8 mouse cellular contexts compared by ENCODE assay signal in the genomic region with DNA sequence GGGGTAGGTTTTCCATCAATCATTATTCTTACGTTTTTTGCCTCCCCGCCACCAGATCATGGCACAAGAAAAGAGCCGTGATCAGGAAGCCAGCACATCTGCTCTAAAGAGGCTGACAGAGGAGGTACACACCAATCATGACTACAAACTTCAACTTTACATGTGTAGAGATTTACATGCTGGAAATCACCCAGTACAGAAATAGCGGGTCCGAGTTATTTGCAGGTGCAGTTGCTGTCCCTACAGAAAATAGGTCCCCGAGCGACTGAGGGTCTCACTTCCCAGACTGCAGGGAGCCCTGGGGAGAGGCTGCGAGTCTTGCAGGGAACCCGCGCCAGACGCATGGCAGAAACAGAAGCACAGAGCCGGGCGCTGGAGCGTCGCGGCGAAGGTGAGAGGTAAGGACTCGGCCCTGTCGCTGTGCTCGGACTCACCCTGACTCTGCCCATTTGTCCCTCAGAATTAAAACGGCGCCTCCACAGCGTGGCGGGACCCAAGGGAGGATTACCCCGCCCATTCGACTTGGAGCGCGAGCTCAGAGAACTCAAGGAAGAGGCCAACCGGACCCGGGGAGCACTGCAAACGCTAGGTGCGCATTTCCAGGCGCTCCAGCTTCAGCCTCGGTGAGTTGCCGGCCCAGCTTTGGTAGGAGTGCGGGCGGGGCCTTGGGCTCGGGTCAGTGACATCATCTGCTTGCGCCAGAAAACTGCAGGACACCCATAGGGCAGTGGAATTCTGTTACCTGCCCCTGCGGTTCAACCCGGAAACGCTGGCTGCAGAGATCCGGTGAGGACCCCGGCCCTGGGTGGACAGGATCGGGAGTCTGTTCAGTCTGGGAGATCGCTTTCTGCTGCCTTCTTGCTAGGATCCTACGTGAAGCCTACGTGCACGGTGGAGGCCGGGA. TPM values are rescaled to one million over a fixed set of nuclear protein-coding genes. Genes with fewer than 3 reads are reported as not detected.
DNase-seq lines count a peak whose midpoint lies in the region; ATAC-seq lines count a peak whose summit lies in the region.

No protein-coding gene starts in this region.

- peak; percentile 73 for DNase-seq in adipocyte (ENCODE audit: low spot score)
- DNase-seq in embryo, embryonic 10 days (ENCODE audit: low spot score) = peak; percentile 95
- peak; percentile 76 for DNase-seq in gastrocnemius, postnatal 10 days
- DNase-seq in induced T-regulatory cell, adult 2 months (ENCODE audit: low read depth) = peak; percentile 89
- peak; percentile 71 to 92 for DNase-seq in left cerebral cortex, adult 9 months (ENCODE audit: low spot score in 2 of 2)
- DNase-seq in right cerebral cortex, postnatal 14 days = peak; percentile 84
- peak; percentile 87 to 90 for DNase-seq in urinary bladder, postnatal 36 days (ENCODE audit: low spot score in 2 of 2)

- peak; percentile 96 for ATAC-seq in megakaryocyte progenitor cell, adult 5-6 weeks (replicated peaks; ENCODE audit: poor library complexity)

RNA-seq across cellular contexts. Expression of gene Ccdc17, which starts 0.8 kb away (rescaled TPM):
- 1 to 10 TPM; 2.1 to 2.4 TPM for total RNA-seq in gastrocnemius, postnatal 10 days (2021)
- 2.9 and 5.0 TPM in 2 replicates for total RNA-seq in megakaryocyte progenitor cell, adult 5-6 weeks (2015)
- 0.91 and 1.4 TPM in 2 replicates for total RNA-seq in megakaryocyte progenitor cell, adult 5-6 weeks (2017)

RNA-seq across cellular contexts. Expression of gene Nasp, which starts 30.5 kb away (rescaled TPM):
- 10 to 100 TPM; 22.2 to 28.5 TPM for total RNA-seq in gastrocnemius, postnatal 10 days (2021)
- 179 and 194 TPM in 2 replicates for total RNA-seq in megakaryocyte progenitor cell, adult 5-6 weeks (2015)
- 414 and 474 TPM in 2 replicates for total RNA-seq in megakaryocyte progenitor cell, adult 5-6 weeks (2017)

RNA-seq across cellular contexts. Expression of gene Gpbp1l1, which starts 39.8 kb away (rescaled TPM):
- total RNA-seq in gastrocnemius, postnatal 10 days (2021) = 10 to 100 TPM; 32.0 to 34.3 TPM
- 80.6 and 90.1 TPM in 2 replicates for total RNA-seq in megakaryocyte progenitor cell, adult 5-6 weeks (2015)
- 143 and 169 TPM in 2 replicates for total RNA-seq in megakaryocyte progenitor cell, adult 5-6 weeks (2017)

RNA-seq across cellular contexts. Expression of gene Tmem69, which starts 41.5 kb away (rescaled TPM):
- total RNA-seq in gastrocnemius, postnatal 10 days (2021) = 10 to 100 TPM; 15.7 to 16.4 TPM
- 38.6 and 41.1 TPM in 2 replicates for total RNA-seq in megakaryocyte progenitor cell, adult 5-6 weeks (2015)
- 11.0 and 11.8 TPM in 2 replicates for total RNA-seq in megakaryocyte progenitor cell, adult 5-6 weeks (2017)

RNA-seq across cellular contexts. Expression of gene Akr1a1, which starts 54.2 kb away (rescaled TPM):
- 100 to 1,000 TPM; 300 to 334 TPM for total RNA-seq in gastrocnemius, postnatal 10 days (2021)
- total RNA-seq in megakaryocyte progenitor cell, adult 5-6 weeks (2015) = 370 and 377 TPM in 2 replicates
- total RNA-seq in megakaryocyte progenitor cell, adult 5-6 weeks (2017) = 591 and 829 TPM in 2 replicates

Comparison
In these comparisons a context has a peak if more than half of its experiments do, and no peak if none do; other contexts are left out.
1. Peak in every context shown above with its lines: DNase-seq and ATAC-seq.
2. RNA of gene Nasp, which starts 30.5 kb away (total RNA-seq): 179 to 474 TPM in megakaryocyte progenitor cell, adult 5-6 weeks; 22.2 to 28.5 TPM in gastrocnemius, postnatal 10 days; every median in the first group is over 4 times any median in the second.